Mouse (Mus musculus): Measurements from ENCODE around the gene Hist1h4f. TPM values are rescaled to one million over a fixed set of nuclear protein-coding genes. Genes with fewer than 3 reads are reported as not detected.
"Not testable (repeated sequence)": the region's sequence is repeated elsewhere in the genome, so short reads cannot be mapped to it uniquely, and the experiment has no call there.

The Hist1h4f gene
- polyA plus RNA-seq, 1 experiment from 2014 or later = 2.1 TPM

- Histone ChIP-seq H3K9ac (peak overlapping the region; percentile 66), H3K27ac (peak overlapping the region; percentile 98), H3K4me1 (peaks cover 24% of the 10 kb centered on the region), H3K4me3 (peak overlapping the region; percentile 45), H3K4me2 (replicated peaks) (peak overlapping the region; percentile 74)
- H3K36me3 ChIP-seq, H3K9me3 ChIP-seq, H3K27me3 ChIP-seq: not testable (repeated sequence)
- peak; percentile 88 for ATAC-seq (ENCODE audit: insufficient number of reproducible peaks, insufficient read depth, low FRiP score, low TSS enrichment)
- WGBS = 0% methylated on average over 29 of the region's 36 CpGs
Measured at GRCm38 (mm10) chr13:23585442-23586098, 34.1 kb upstream of the Hist1h4f start.

- Histone ChIP-seq H3K4me2 (replicated peaks) (peak overlapping the region; percentile 74), H3K27ac (peak overlapping the region; percentile 98), H3K4me3 (peak overlapping the region; percentile 45), H3K9ac (peak overlapping the region; percentile 66), H3K36me3 (no peaks in the 10 kb centered on the region), H3K9me3 (no peaks in the 10 kb centered on the region), H3K4me1 (peaks cover 24% of the 10 kb centered on the region), H3K27me3 (no peaks in the 10 kb centered on the region)
- ATAC-seq (ENCODE audit: insufficient number of reproducible peaks, insufficient read depth, low FRiP score, low TSS enrichment) = no peak
- WGBS = under 1% methylated on average over 21 of the region's 21 CpGs
Measured at GRCm38 (mm10) chr13:23585029-23585441, 33.6 kb upstream of the Hist1h4f start.

- Histone ChIP-seq H3K27me3 (no peaks in the 10 kb centered on the region), H3K4me3 (peak overlapping the region; percentile 45)
Measured at GRCm38 (mm10) chr13:23584331-23584730, 32.9 kb upstream of the Hist1h4f start.

GRCm38 (mm10) chr13:23583387-23584068, 32.1 kb upstream of the Hist1h4f start:
- Histone ChIP-seq H3K36me3 (no peaks in the 10 kb centered on the region), H3K4me2 (replicated peaks) (peak overlapping the region; percentile 13; the same call in 1 of the 2 replicates), H3K4me3 (no peak overlapping the region), H3K27me3 (no peaks in the 10 kb centered on the region), H3K4me1 (peaks cover 24% of the 10 kb centered on the region), H3K9ac (no peak overlapping the region), H3K27ac (peak overlapping the region; percentile 92), H3K9me3 (no peaks in the 10 kb centered on the region)
- no peak for ATAC-seq (ENCODE audit: insufficient number of reproducible peaks, insufficient read depth, low FRiP score, low TSS enrichment)

More at GRCm38 (mm10) chr13:23584331-23584730, 32.9 kb upstream of the Hist1h4f start:
- Histone ChIP-seq H3K9ac (peak overlapping the region; percentile 66), H3K27ac (peak overlapping the region; percentile 98), H3K9me3 (no peaks in the 10 kb centered on the region), H3K36me3 (no peaks in the 10 kb centered on the region), H3K4me2 (replicated peaks) (peak overlapping the region; percentile 74), H3K4me1 (peaks cover 24% of the 10 kb centered on the region)
- no peak for ATAC-seq (ENCODE audit: insufficient number of reproducible peaks, insufficient read depth, low FRiP score, low TSS enrichment)

GRCm38 (mm10) chr13:23582219-23583056, 31.0 kb upstream of the Hist1h4f start:
- 3% methylated on average over 6 of the region's 6 CpGs for WGBS
- peaks cover 24% of the 10 kb centered on the region for H3K4me1 ChIP-seq
- ATAC-seq (ENCODE audit: insufficient number of reproducible peaks, insufficient read depth, low FRiP score, low TSS enrichment) = no peak
- no peaks in the 10 kb centered on the region for H3K27me3 ChIP-seq
- peak overlapping the region; percentile 92 for H3K27ac ChIP-seq
- peak overlapping the region; percentile 89 for H3K4me2 ChIP-seq (replicated peaks)
- no peaks in the 10 kb centered on the region for H3K9me3 ChIP-seq
- H3K4me3 ChIP-seq = peak overlapping the region; percentile 53
- peak overlapping the region; percentile 73 for H3K9ac ChIP-seq
- H3K36me3 ChIP-seq = no peaks in the 10 kb centered on the region

GRCm38 (mm10) chr13:23581408-23582218, 30.2 kb upstream of the Hist1h4f start, which contains the start of gene Hist1h4d:
Gene Hist1h4d, plus strand, starts transcription at chr13:23581598.
- Histone ChIP-seq H3K27me3 (no peaks in the 10 kb centered on the region), H3K4me1 (peaks cover 28% of the 10 kb centered on the region), H3K27ac (peak within 1 kb of the TSS; percentile 92), H3K36me3 (no peaks in the 10 kb centered on the region), H3K4me2 (replicated peaks) (peak within 1 kb of the TSS; percentile 89), H3K9me3 (no peaks in the 10 kb centered on the region), H3K4me3 (peak within 1 kb of the TSS; percentile 53), H3K9ac (peak within 1 kb of the TSS; percentile 73)
- ATAC-seq (ENCODE audit: insufficient number of reproducible peaks, insufficient read depth, low FRiP score, low TSS enrichment) = peak; percentile 93
- WGBS = under 1% methylated on average over 43 of the region's 43 CpGs

DNA sequence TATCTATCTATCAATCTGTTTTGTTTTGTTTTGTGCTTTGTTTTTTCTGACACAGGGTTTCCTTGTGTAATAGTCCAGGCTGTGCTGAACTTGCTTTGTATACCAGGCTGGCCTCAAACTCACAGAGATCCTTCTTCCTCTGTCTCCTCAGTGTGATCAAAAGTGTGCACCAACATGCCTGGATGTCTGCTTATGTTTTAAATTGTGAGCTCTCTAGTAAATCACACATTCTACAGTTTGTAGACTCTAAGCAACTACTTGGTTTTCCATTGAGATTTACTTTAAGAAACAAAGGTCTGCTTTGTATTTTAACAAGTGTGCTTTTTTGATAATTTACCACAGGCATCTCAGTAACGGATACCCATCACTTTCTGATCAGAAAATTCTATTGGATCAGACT, 26.4 kb upstream of the Hist1h4f start:
- Histone ChIP-seq H3K36me3 (no peaks in the 10 kb centered on the region), H3K9ac (no peak overlapping the region), H3K9me3 (no peaks in the 10 kb centered on the region), H3K4me3 (no peak overlapping the region), H3K4me2 (replicated peaks) (no peak overlapping the region), H3K4me1 (peaks cover 19% of the 10 kb centered on the region), H3K27me3 (no peaks in the 10 kb centered on the region), H3K27ac (no peak overlapping the region)
- 85% methylated on average over 1 of the region's 1 CpGs for WGBS
- ATAC-seq (ENCODE audit: insufficient number of reproducible peaks, insufficient read depth, low FRiP score, low TSS enrichment) = no peak

DNA sequence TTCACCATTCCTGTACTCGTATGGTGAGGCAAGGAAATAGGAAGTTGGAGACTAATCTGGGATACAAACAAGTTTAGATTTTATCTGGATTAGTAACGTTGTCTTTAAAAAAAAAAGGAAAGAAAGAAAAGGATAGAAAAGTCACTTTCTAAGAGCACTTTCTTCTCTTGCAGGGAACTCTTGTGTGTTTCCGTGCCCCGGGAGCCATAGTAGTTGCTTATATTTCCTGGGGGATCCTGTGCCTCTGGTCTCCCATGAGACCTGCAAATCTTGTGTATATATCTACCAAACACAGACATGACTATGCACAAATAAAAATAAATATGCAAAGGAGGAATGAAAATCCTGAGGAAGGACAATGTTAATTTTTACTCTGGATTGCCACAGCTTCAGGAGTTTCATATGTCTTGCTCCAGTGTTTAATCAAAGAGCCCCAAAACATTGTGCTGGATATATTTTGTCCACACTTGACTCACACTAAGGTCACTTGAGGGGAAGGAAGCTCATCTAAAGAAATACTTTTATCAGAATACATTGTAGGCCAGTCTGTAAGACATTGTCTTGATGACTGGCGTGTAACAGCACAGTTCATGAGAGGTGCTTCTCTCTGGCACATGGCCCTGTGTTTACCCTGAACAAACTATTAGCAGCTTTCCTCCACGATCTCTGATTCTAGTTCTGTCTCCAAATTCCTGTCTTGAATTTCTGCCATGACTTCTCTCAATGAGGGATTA, 25.6 kb upstream of the Hist1h4f start:
- Histone ChIP-seq H3K27me3 (no peaks in the 10 kb centered on the region), H3K9ac (peak overlapping the region; percentile 60), H3K4me1 (peaks cover 18% of the 10 kb centered on the region; the same call in 1 of the 2 replicates), H3K4me2 (replicated peaks) (peak overlapping the region; percentile 75), H3K9me3 (no peaks in the 10 kb centered on the region), H3K36me3 (no peaks in the 10 kb centered on the region), H3K4me3 (peak overlapping the region; percentile 51), H3K27ac (peak overlapping the region; percentile 89)
- no peak for ATAC-seq (ENCODE audit: insufficient number of reproducible peaks, insufficient read depth, low FRiP score, low TSS enrichment)
- 40% methylated on average over 6 of the region's 6 CpGs for WGBS

DNA sequence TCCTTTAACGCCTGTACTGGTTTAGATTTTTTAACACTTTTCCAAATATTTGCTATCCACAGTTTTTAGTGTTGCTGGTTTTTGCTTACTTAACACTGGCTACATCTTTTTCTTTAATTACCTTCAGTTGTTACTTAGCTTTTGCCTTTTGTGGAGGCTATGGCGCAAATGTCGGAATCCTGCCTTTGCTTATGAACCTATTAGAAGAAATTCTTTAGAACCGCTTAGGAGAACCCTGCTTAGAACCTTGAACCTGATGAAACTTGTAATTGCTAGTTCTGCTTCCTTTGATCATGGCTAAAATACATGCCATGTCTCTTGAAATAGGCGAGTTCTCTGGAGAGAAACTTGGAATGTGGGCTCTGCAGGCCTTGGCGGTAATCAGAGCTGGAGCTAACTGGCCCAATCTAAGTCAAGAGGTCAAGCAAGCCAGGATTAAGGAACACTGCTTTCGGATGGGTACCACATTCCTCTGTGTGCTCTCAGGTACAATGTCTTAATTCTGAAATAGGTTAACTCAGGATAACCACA, 25.0 kb upstream of the Hist1h4f start:
- H3K27me3 ChIP-seq = no peaks in the 10 kb centered on the region
- no peaks in the 10 kb centered on the region for H3K9me3 ChIP-seq
- H3K36me3 ChIP-seq = no peaks in the 10 kb centered on the region
- H3K27ac ChIP-seq = peak overlapping the region; percentile 89
- no peak for ATAC-seq (ENCODE audit: insufficient number of reproducible peaks, insufficient read depth, low FRiP score, low TSS enrichment)
- H3K4me3 ChIP-seq = peak overlapping the region; percentile 51
- H3K4me2 ChIP-seq (replicated peaks) = peak overlapping the region; percentile 75
- peaks cover 15% of the 10 kb centered on the region; the same call in 1 of the 2 replicates for H3K4me1 ChIP-seq
- H3K9ac ChIP-seq = peak overlapping the region; percentile 60
- 3% methylated on average over 7 of the region's 7 CpGs for WGBS

- peak overlapping the region; percentile 75 for H3K4me2 ChIP-seq (replicated peaks)
- not testable (repeated sequence) for H3K27me3 ChIP-seq; H3K36me3 ChIP-seq; H3K9me3 ChIP-seq; ATAC-seq (ENCODE audit: insufficient number of reproducible peaks, insufficient read depth, low FRiP score, low TSS enrichment)
- peak overlapping the region; percentile 51 for H3K4me3 ChIP-seq
- peak overlapping the region; percentile 60 for H3K9ac ChIP-seq
- peak overlapping the region; percentile 89 for H3K27ac ChIP-seq
- whole genome bisulfite sequencing = 0% methylated on average over 8 of the region's 40 CpGs
- peaks cover 15% of the 10 kb centered on the region; the same call in 1 of the 2 replicates for H3K4me1 ChIP-seq
Measured at GRCm38 (mm10) chr13:23575864-23576313, 24.4 kb upstream of the Hist1h4f start.

All from embryonic facial prominence, embryonic 12.5 days (tissue).